Mouse (Mus musculus) lung, adult 2 months (tissue): ENCODE data around the gene Fxyd3.

Experiments used
- CTCF ChIP-seq: fragments of 200-500 bp; IDR thresholded peaks from 2 replicates; pipeline ENCODE4 v1.5.1; 2011; ENCODE audit warnings: mild to moderate bottlenecking, low read length, control low read depth; ENCODE audit not compliant: insufficient read depth
- POLR2A ChIP-seq: fragments of 200-500 bp; IDR thresholded peaks from 2 replicates; pipeline ENCODE4 v1.6.1; 2011; ENCODE audit warnings: low read depth, mild to moderate bottlenecking, control low read depth, low read length, borderline replicate concordance; ENCODE audit errors: extremely low read depth

GRCm38 (mm10) chr7:31079670-31080069, 3.2 kb upstream of the Fxyd3 start:
- TF ChIP-seq CTCF = no peak
- no peak for TF ChIP-seq POLR2A
